Mouse (Mus musculus) monocyte, adult 5-6 weeks (primary cell): ENCODE measurements around the gene Zfp408. TPM values are rescaled to one million over a fixed set of nuclear protein-coding genes. Genes with fewer than 3 reads are reported as not detected.
A peak's percentile ranks its signal among the peaks of the same experiment; 100 is the strongest.

Experiments used
- ATAC-seq: fragments of 153-309, 156-312 bp; replicated peaks from 2 replicates; pipeline ENCODE4 v1.8.0; 2017; ENCODE audit warnings: mild to moderate bottlenecking; ENCODE audit not compliant: low TSS enrichment, insufficient number of reproducible peaks, severe bottlenecking, poor library complexity, low FRiP score
- total RNA-seq: library from RNA; stranded (forward); fragments of 200-1000, 200-491, 200-594 nt; gene quantifications from 3 replicates; pipeline ENCODE4 v1.2.3, GENCODE M21; 2017

Gene Zfp408
- total RNA-seq = 14.1 to 20.3 TPM (median 17.1 TPM) in 3 replicates

- peak; percentile 90 for ATAC-seq
Measured at GRCm38 (mm10) chr2:91649553-91650359, at the start of gene Zfp408, which contains the start of gene Arhgap1. Gene Zfp408, minus strand, starts transcription at chr2:91649791. Gene Arhgap1, plus strand, starts transcription at chr2:91649860.

DNA sequence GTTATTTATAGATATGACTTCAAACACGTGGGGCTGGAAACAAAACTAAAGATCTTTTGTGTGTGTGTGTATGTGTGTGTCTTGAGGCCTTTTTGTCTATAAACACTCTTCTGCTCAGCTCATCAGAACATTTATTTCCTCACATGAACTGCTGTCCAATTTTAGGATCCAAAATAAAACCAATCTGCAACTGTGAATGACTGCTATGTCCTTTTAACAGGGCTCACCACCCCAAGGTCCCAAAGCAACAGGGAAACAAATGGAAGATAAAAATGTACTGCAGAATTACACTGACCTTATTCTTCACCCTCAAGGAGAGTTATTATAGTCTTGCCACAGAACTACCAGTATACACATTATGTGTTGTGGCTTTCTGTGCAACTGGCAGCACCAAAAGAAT, 49.6 kb upstream of the Zfp408 start:
- no peak for ATAC-seq

GRCm38 (mm10) chr2:91696225-91696590, 46.6 kb upstream of the Zfp408 start:
- ATAC-seq = peak; percentile 91

DNA sequence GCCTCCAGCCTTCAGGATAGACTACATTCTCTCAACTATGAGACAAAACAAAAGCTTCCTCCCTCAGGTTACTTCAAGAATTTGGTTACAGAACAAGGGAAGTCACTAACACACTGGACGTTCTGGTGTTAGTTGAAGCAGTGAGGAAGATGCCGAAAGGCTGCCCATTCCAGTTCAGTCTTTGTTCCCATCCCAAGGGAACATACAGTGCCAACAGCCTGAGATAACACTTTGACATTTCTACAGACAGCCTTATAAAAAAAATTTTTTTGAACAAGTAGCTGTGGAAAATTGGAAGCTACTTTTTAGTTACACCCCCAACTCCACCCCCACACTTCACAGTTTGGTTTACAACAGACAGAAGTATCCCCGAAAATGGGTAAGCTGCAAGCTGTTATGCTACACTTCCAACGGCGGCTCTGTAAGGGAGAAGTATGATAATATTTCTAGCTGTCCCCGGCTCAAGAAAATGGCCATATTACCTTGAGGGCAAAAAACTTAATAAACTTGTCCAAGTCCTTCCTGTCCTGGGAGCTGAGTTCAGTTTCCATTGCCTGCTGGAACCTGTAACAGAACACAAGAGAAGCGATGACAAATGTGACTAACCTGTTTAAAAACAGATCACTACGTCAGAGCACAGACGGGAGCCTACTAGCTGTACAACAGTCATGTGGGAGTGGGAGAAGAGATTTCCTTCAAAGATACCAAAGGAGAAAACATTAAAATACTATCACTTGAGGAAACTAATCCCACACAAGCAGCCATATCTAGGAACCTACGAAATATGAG, 46.0 kb upstream of the Zfp408 start:
- no peak for ATAC-seq

- no peak for ATAC-seq
Measured at GRCm38 (mm10) chr2:91689452-91689851, 39.9 kb upstream of the Zfp408 start.

GRCm38 (mm10) chr2:91683919-91684318, 34.3 kb upstream of the Zfp408 start:
- no peak for ATAC-seq

GRCm38 (mm10) chr2:91682850-91683249, 33.3 kb upstream of the Zfp408 start:
- ATAC-seq = no peak

GRCm38 (mm10) chr2:91676961-91677360, 27.4 kb upstream of the Zfp408 start:
- no peak for ATAC-seq

DNA sequence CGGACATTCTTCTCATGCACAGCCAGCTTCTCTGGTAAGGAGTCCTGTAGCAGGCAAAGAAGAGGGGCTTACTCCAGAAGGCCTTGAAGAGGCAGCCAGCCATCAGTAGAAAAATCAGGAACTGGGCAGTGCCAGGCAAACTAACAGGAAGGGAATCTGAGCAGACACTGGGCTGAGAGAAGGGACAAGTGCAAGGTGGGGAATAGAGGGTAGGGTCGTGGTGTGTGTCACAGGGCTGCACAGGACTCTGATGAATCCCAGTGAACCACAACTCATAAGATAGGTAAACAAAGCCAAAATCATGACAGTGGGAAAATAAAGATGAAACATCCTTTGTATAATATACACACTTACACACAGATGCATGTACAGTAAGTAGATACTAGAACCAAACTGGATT, 26.8 kb upstream of the Zfp408 start:
- no peak for ATAC-seq

GRCm38 (mm10) chr2:91674895-91675294, 25.3 kb upstream of the Zfp408 start:
- no peak for ATAC-seq

GRCm38 (mm10) chr2:91673587-91673986, 24.0 kb upstream of the Zfp408 start:
- no peak for ATAC-seq

- ATAC-seq = no peak
Measured at GRCm38 (mm10) chr2:91670038-91670437, 20.4 kb upstream of the Zfp408 start.

DNA sequence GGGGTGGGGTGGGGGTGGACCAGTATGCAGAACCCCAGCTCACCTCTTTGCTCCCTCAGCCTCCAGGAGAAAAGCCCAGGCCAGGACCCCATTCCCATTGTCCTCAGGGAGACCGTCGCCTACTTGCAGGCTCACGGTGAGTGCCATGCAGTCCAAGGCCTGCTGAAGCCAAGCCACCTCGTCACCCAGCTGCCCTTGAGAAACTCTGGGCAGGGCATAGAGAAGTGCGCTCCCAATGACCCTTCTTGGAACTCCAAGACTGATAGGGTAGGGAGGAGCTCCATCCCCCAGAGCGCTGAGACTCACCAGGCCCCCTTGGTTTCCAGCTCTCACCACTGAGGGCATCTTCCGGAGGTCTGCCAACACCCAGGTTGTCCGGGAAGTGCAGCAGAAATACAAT, 19.7 kb upstream of the Zfp408 start:
- ATAC-seq = no peak

DNA sequence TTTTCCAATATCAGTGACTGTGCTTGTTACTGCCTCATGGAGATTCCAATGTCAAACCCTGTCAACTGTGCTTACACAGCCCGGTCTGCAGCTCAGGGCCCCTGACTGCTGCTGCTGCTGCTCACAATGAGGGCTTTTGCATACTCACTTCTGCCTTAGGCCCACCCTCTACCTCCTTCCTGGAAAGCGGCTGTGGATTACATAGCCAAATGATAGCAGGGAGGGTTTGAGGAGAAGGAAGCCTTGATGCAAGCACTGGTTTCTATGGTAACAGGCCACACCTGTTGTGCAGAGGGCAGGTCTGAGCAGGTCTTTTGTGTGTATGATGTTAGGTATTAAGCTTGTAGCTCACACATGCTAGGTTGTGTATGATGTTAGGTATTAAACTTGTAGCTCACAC, 18.2 kb upstream of the Zfp408 start:
- no peak for ATAC-seq

DNA sequence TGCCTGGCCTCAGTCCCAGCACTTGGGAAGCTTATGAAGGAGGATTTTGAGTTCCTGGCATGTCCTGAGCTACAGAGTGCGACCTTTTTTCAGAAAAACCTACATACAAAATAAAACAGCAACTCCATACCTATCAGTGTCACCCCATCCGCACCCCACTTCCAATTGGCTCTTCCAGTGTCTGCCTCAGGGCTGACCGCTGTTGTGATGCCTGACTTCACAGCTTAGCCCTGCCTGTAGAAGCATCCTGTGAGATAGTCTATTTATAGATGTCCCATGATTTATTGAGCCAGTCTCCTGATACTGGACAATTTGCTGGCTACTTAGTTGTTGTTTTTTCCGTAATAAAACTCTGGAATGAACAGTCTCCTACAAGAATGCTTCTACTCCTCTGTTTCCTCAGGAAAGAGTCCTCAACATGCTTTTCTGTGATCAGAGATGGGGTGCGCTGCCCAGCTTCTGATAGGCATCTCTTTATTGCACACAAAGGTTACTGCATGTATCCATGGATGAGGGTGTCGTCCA, 16.9 kb upstream of the Zfp408 start:
- ATAC-seq = no peak

- ATAC-seq = no peak
Measured at GRCm38 (mm10) chr2:91664780-91665179, 15.2 kb upstream of the Zfp408 start.

GRCm38 (mm10) chr2:91660981-91661380, 11.4 kb upstream of the Zfp408 start:
- ATAC-seq = no peak

- no peak for ATAC-seq
Measured at GRCm38 (mm10) chr2:91659657-91660056, 10.1 kb upstream of the Zfp408 start.

- no peak for ATAC-seq
Measured at GRCm38 (mm10) chr2:91656774-91657173, 7.2 kb upstream of the Zfp408 start.

GRCm38 (mm10) chr2:91655827-91656226, 6.2 kb upstream of the Zfp408 start:
- no peak for ATAC-seq
